Mouse (Mus musculus) thymus, adult 2 months (tissue): Measurements from ENCODE around the gene Ampd3.

Experiments used
- CTCF ChIP-seq: fragments of 200-500 bp; IDR thresholded peaks from 2 replicates; pipeline ENCODE4 v1.5.1; 2012; ENCODE audit warnings: mild to moderate bottlenecking, control low read depth, low read length, moderate library complexity, borderline replicate concordance; ENCODE audit not compliant: control insufficient read depth, poor library complexity, insufficient read depth; ENCODE audit errors: extremely low read depth
- POLR2A ChIP-seq: fragments of 200-500 bp; IDR thresholded peaks from 2 replicates; pipeline ENCODE4 v1.6.1; 2012; ENCODE audit warnings: mild to moderate bottlenecking, low read length, control low read depth, moderate library complexity; ENCODE audit not compliant: control insufficient read depth, poor library complexity, insufficient read depth; ENCODE audit errors: extremely low read depth

DNA sequence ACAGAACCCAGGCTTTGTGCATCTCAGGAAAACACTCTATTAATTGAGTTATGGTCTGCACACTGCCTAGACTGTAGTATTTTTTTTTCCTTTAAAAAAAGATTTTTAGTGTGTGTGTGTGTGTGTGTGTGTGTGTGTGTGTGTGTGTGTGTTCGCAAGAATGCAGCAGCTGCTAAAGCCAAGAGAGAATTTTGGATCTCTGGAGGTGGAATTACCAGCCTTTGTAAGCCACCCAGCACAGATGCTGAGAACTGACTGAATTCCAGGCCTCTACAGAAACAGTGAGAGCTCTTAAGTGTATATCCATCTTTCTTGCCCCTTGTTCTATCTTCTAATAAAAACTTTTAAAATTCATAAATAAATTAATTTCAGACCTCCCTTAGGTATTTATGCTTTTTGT is 16.4 kb upstream of the Ampd3 start:
- TF ChIP-seq POLR2A: no peak
- no peak for TF ChIP-seq CTCF
